Mouse (Mus musculus): ENCODE measurements around the gene Prkca.

GRCm38 (mm10) chr11:108303787-108304186, 39.9 kb downstream of the Prkca start:
- no peak for TF ChIP-seq POLR2A (IDR thresholded peaks at IDR 0.05; ENCODE audit: control insufficient read depth, low read depth, low read length)
- TF ChIP-seq CTCF (IDR thresholded peaks at IDR 0.05; ENCODE audit: control insufficient read depth, insufficient read depth, insufficient replicate concordance, low read depth, low read length), result no peak
